Mouse (Mus musculus): ENCODE results near the gene Rpap2.

The Rpap2 gene

GRCm38 (mm10) chr5:107687592-107688498, 90.7 kb downstream of the Rpap2 start:
- peak; percentile 52 for DNase-seq

DNA sequence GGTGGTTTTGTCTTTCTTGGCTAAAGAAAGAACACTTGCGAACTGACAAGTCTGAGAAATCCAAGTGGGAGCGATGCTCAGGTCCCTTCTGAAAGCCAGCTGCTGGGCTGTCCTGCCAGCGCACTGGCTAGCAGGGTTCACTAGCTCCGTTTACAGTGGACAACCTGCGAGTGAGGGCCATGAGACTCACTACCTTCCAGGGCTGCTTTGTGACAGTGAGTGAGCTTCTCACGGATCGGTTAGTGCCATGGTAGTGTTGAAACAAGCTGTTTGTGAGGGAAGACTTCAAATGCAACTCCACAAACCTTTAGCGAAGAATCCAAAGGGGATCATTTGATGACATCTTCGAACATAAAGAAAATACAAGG, 91.3 kb downstream of the Rpap2 start:
- no peak for DNase-seq

GRCm38 (mm10) chr5:107695019-107695418, 97.8 kb downstream of the Rpap2 start:
- no peak for DNase-seq

- no peak for DNase-seq
Measured at GRCm38 (mm10) chr5:107698888-107699287, 101.7 kb downstream of the Rpap2 start.

- no peak for DNase-seq
Measured at GRCm38 (mm10) chr5:107700873-107701272, 103.7 kb downstream of the Rpap2 start.

DNA sequence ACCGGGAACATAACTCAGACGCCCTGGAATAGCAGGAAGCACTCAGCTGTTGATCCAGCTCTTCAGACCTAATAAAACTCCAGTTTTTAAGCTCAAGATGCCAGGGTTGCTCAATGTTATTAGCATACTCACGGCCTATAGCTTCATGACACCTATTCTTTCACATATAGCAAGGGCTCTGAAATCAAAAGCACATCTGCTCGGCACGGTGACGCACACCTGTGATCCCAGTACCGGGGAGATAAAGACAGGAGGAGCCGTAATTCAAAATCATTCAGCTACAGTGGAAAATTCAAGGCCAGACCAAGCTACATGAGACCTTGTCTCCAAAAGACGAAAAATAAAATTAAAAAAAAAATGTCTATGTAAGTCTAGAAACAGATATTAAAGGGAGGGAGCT, 104.5 kb downstream of the Rpap2 start:
- no peak for DNase-seq

- no peak for DNase-seq
Measured at GRCm38 (mm10) chr5:107703207-107703763, 106.1 kb downstream of the Rpap2 start.

DNA sequence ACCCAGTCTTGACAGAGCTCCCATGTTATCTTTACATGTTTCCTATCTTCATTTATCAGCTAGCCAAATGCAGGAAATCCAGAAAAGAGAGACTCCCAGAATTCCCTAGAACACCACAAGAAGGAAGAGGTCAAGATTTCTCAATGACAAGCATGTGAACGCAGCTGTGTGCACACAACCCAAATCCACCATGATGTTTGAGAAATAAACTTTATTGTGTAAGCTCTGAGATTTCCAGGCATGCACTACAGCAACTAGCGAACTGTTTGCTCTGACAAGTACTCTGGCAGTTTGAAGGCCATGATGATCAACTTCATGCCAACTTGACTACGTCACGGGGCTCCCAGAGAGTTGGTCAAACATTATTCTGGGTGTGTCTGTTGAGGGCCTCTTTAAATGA, 108.6 kb downstream of the Rpap2 start:
- DNase-seq = no peak

DNA sequence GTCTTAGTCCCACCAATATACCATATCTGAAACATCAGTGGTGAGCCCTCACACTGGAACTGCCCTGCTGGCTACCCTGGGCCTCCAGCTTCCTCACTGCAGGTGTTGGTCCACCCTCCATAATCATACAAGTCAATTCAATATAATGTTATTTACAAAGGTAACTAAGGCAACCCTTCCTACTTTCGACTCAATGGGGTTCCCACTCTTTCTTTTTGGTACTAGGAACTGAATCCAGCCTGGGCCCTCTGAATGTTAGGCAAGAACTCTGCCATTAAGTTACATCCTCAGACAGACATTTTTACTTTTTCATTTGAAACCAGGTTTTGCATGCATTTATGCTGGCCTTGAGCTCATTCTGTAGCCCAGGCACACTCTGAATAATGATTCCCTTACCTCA, 109.1 kb downstream of the Rpap2 start:
- no peak for DNase-seq

DNA sequence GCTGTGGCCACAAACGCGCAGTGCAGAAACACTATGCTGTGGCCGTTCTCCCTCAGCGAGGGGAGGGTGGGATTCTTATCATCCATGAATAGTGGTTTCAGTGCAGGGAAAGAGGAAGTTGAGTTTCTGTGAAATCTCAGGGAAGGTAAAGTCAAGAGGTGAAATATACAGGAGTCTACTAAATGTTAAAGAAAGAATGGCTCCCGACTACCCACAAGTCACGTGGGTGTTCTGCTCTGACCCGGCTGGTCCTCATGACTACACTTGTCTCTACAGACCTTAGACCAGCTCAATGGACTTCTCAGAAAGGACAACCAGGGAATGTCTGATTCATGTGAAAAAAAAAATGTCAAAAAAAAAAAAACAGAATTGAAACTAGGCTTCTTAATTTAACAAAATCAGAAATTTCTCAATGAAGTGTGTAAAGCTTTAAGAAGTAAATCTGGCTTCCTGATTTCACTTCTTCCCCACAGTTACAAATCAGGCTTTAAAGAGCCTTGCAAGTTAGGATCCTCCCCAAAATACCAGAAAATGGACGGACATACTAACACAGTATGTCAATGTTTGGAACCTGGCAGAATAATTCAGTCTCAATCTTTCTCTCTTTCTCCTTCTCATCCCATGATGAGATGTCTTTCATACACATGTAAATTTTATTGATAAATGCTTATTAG, 111.1 kb downstream of the Rpap2 start:
- DNase-seq = no peak
